Mouse (Mus musculus): ENCODE data around the gene Kcnq1.

GRCm38 (mm10) chr7:143069751-143070400, 36.3 kb upstream of the Kcnq1 start:
- TF ChIP-seq CTCF (IDR thresholded peaks at IDR 0.05; ENCODE audit: low read depth) (no peak), EP300 (optimal IDR thresholded peaks at IDR 0.05) (no peak)
